Mouse (Mus musculus) stomach, postnatal 0 days (tissue): ENCODE results near the gene Gm11273.
"Not testable (repeated sequence)": the region's sequence is repeated elsewhere in the genome, so short reads cannot be mapped to it uniquely, and the experiment has no call there.

Experiments used
- CTCF ChIP-seq: IDR thresholded peaks from 2 replicates; pipeline ENCODE4 v1.5.1; 2016; ENCODE audit warnings: antibody characterized with exemption, low read depth, mild to moderate bottlenecking, moderate library complexity
- EP300 ChIP-seq: optimal IDR thresholded peaks from 2 replicates; pipeline ENCODE3; 2016; ENCODE audit warnings: antibody characterized with exemption

GRCm38 (mm10) chr13:21462516-21462915, 38.7 kb downstream of the Gm11273 start:
- TF ChIP-seq EP300, CTCF: not testable (repeated sequence)
